Mouse (Mus musculus): ENCODE measurements around the gene Shc4.

The Shc4 gene

DNA sequence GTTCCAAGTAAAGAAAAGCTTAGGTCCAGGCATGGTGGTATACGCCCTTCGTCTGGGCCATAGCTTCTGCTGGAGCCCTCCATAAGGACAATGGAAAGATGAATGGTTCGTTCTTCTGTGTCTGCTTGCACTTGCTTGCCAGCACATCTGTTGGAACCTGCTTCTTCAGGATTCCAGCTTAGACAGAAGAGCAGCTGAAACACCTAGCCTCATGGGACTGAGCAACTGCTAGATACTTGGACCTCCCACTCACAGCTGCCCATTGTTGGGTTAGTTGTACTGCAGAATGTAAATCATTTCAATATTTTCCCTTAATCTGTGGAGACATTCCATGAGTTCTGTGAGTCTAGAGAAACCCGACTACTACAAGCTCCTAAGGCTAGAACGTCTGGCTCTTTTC is 73.9 kb downstream of the Shc4 start:
- no peak for DNase-seq (ENCODE audit: extremely low read depth, low read depth, low spot score)

DNA sequence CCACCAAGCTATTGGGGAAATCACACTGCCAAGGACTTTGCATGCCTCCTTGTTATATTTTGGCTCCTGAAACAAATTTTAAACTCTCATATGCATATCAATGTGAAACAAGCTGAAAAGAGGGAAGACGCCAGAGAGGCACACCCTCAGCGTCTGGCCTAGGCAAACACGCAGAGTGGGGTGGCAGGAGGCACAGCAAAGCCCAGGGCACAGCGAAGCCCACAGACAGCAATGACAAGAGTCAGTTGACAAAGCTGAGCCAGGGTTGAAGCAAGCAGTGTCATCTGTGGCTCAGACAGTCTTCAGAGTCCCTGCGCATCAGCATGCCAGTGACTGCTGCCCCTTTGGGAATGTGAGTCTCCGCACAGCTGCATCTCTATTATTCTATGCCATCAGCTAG is 79.0 kb downstream of the Shc4 start:
- DNase-seq (ENCODE audit: extremely low read depth, low read depth, low spot score): no peak

DNA sequence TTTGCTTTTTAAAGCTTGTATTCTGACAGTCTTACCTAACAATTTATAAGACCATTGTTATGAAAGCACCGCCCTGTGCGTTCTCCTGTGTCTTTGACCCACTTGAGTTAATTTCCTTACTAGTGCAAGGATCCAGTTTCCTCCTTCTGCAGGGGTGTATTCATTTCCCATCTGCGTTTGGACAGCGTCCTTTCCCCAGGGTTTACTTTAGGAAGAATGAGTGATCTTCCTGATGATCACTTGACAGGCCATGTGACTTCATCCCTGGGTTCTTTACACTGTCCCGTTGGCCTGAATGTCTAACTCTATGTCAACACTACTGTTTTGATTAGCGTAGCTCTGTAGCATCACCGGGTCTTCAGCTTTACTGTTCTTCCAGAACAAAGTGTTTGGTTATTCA is 86.6 kb downstream of the Shc4 start:
- no peak for DNase-seq (ENCODE audit: extremely low read depth, low read depth, low spot score)

DNA sequence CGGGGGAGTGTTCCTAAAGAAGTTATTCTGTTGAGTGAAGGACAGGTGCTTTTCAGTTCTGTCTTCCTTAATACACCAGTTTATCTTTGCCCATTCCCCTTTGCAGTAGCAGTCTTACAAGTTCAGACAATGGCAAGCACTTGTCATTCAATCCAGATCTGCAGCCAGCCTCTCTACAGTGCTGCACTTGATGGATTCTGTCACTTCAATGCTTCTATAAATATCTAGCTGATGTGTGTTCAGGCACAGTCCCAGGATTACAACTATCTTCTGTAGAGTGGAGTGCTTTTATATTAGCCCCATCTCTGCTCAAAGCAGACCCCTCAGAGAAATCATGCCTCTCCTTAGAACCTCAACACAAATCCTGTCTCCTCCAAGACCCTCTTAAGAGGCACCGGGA is 93.9 kb downstream of the Shc4 start:
- no peak for DNase-seq (ENCODE audit: extremely low read depth, low read depth, low spot score)

DNA sequence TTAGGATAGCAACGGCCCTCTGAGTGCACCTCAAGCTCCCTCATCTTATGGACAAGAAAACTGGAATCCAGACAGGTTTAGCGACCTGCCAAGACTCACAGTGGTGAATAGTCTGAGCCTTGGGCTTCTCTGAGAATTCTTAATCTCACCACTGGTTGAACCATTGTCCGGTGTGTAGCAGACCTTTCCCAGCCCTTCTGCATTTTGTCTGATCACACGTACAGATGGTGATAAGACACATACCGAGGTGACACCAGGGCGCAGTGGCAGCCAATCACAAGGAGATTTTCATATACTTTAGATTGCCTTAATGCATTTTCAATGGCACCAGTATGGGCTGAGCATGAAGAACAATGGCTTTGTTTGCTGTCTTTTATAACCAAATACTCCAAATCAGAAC is 95.5 kb downstream of the Shc4 start:
- no peak for DNase-seq (ENCODE audit: extremely low read depth, low read depth, low spot score)

DNA sequence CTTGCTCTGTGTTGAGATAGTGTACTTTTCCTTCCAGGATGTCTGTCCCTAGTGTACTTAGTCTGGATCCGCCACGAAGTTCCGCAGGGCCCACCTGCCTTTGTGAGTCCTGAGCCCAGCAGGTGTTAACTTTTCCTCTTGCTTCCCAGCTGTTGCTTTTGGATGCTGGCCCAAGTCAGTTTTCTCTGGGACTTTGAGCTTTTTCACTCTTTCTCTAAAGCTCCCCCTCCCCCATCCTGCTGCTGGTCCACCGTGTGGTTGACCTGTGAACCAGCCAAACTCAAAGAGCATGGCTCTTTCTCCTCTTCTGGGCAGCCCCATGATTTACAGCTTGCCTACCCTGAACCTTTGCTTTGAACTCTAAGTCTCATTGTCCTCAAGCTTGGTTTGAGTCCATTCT is 97.4 kb downstream of the Shc4 start:
- no peak for DNase-seq (ENCODE audit: extremely low read depth, low read depth, low spot score)

DNA sequence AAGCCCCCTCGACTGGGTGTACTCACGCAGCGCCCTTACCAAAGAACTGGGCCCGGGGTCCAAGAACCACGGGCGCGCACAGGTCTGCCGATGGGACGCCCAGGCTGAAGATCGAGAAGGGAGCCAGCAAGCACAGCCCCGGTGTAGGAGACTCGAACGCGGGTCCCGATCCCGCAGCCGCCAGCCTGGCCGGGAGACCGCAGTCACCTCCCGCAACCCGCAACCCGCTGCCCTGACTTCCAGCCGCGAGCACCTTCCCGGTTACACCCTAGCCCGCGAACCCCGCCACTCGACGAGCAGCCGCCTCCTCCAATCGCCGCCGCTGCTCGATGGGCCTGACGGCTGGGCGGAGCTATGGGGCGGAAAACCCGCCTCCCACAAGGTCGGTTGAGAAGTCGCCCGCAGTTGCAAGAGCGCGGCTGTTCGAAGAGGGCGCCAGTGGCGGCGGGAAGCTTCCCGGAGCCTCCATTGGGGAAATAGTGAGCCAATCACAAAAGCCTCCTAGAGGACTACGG is 99.1 kb downstream of the Shc4 start, which contains the start of gene Cep152:
Gene Cep152, minus strand, starts transcription at position 277 of the 515 bp plus-strand sequence.
- peak; percentile 51 for DNase-seq (ENCODE audit: extremely low read depth, low read depth, low spot score)

DNA sequence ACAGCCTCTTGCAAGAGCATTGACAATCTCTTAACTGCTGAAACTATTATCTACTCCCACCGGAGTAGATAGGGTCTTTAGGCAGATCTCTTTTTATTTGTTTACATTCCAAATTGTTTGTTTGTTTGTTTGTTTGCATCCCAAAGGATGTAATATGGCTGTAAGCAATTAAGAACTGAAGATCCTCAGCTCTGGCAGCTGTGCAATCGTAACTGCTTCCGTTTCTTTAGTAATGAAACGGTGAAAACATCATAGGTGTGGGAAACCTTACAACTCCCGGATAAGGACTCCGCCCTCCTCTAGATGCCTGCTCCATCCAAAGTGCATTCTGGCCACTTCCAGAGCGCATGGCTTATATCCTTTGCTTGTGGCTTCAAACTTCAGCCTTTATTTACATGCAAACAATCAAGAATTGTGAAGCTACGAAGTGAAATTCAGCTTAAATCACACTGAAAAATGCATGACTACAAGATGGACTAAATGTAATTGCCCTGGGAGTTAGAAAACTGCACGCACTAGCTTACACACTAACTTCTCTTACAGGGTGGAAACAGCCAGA is 99.7 kb downstream of the Shc4 start:
- no peak for DNase-seq (ENCODE audit: extremely low read depth, low read depth, low spot score)

DNA sequence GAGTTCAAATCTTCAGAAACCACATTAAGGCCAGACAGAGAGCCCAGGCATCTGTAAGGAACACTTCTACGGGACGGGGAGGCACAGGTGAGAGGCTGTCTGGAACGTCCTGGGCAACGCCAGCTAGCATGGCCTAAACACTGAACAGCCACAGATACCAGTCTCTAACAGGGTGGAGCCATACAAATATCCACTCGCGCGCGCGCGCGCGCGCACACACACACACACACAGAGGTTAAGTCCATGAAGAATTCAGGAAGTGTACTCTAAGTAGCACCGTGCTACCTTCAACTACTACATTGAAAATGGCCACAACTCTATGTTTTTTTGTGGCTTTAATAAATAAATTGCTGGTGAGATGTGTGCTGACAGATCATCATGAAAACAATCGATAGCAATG is 100.7 kb downstream of the Shc4 start:
- no peak for DNase-seq (ENCODE audit: extremely low read depth, low read depth, low spot score)

DNA sequence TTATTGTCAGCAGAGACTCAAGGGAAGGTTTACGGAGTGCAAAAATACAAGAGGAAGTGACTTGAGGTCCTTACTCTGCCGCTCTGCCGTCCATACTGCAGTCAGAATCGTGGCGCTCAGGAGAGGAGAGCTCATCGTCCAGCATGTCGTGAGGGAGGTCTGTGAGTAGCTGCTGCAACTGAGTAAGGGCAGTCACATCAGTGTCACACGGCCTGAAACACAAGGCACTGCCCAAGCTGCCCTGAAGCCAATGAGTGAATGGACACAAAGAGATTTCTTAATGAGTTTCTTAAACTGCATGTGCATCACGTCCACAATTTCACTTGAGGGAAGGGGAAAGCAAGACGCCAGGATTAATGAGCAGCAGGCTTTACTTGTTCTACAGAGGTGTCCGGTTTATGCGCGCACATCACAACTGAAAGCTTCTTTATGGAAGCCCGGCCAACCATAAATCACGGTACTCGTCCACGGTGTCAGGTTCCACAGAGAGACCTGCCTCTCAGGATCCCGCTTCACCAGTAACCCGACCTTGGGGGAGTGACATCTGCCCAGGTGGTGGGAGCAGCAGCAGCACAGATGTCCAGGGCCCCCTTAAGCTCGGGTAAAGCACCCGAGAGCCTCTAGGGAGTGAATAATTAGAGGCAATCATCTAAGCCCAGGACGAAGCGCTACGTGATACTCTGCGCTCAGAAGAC is 103.6 kb downstream of the Shc4 start:
- no peak for DNase-seq (ENCODE audit: extremely low read depth, low read depth, low spot score)

DNA sequence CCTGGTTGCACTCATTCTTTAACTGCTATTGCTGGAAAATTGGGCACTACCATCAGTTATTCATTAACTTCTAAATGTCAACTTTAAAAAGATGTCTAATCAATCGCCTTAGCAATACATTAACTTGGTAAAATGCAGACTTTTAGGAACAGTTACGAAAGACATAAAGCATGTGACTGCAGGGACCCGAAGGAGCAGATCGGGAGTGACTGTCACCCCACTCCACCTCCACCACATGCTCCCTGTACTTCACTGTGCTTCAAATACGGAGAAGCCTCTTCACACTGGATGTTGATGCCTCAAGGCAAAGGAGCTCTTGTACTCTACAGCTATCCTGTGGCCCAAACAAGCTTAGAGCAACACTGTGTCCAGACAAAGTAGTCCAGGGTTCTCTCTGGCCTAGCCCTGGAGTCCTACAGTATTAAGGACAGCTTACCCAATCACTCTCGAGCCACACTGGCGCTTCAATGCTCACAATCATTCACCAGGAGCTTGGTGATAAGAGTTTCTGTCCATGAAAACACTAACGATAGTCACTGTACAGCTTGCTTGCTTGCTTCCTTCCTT is 108.0 kb downstream of the Shc4 start:
- no peak for DNase-seq (ENCODE audit: extremely low read depth, low read depth, low spot score)

DNA sequence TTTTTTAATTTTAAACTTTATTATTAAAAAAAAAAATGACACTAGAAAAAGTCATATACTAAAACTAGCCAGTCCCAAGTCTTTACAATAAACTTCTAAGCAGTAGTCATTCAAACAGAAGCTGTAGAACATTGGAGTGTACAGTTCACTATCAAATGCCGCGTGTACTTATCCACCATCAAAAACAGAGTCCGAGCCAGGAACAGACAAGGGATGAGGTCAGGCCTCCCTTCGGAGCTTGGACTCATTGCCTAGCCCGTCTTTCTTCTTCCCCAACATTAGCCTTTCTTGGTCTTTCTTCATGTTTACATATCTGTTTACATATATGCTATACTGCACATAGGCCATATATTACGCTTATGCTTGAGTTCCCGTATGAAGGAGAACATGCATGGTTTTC is 108.5 kb downstream of the Shc4 start:
- DNase-seq (ENCODE audit: extremely low read depth, low read depth, low spot score): no peak

DNA sequence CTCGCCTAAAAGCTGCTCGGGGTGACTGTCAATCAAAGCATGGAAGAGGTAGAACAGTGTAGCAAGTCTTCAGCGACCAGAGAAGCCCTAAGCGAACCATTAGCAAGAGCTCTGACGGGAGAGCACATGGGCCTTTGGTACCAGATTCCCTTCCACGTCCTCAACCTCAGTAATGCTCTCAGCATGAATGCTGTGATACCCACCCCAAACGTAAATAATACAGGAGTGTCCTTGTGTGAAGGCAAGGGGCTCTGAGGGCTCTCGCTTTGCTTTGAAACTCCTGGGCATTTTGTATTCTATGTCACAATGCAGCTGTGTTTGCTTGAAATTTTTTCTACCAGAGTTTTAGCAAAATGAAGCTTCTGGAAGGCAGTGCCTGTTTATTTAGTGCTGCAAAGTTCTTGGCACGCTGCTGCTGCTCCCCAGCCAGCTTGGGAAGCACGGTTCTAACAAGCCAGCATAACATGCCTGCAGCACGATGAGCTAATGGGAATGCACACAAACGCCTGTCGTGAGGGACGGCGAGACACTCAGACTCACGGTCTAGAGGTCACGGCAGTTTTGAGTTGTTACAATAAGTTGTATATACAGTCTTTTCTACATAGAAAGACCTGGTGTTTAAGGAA is 117.6 kb downstream of the Shc4 start:
- DNase-seq (ENCODE audit: extremely low read depth, low read depth, low spot score): no peak

DNA sequence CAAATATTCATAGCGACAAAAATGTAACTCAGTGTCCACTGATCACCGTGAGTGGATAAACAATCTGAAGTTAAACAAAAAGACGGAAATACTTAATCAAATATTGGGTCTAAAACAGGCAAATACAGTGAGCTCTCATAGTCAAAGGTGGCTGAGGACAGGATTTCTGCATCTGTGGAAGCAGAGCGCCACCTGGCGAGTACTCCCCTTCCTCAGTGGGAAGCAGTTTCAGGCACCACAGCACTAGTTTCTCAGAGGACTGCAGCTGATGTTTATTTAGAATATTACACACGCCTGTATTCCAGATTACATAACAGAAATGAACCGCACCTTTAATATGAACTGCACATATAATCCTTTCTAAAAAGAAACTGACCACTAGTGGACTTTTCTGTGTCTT is 119.3 kb downstream of the Shc4 start:
- DNase-seq (ENCODE audit: extremely low read depth, low read depth, low spot score): no peak

DNA sequence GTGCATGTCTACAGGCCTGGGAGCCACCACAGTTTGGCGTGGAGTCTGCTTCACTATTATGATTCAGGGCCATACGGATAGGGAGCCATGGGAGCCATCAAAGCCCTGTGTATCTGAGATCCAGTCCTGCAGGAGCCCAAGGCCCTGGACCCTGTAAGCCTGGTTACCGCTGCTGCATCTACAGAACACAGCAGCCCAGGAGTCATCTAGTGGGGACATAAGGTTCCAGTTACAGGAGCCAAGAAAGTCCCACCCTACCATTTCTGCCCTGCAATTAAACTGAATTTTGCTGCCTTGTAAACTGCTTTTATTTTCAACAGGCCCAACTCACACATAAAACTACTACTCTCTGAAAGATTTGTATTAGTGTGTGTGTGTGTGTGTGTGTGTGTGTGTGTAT is 121.0 kb downstream of the Shc4 start:
- no peak for DNase-seq (ENCODE audit: extremely low read depth, low read depth, low spot score)

DNA sequence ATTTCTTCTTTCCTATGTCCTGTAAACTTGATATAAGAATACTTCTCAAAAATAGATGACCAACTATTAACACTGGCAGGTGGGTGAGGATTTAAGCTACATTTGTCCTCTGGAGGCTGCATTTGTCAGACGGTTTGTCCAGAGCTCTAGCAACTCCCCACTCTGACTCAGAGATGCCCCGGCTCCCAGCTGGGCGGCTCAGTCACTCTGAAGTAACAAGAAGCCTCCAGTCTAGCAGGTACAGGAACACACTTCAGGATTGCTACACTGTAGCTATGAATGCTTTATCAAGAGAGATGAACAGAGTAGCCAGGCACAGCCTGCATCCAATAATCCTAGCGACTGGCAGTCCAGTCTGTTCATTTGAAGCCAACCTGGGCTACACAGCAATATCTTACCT is 125.0 kb downstream of the Shc4 start:
- DNase-seq (ENCODE audit: extremely low read depth, low read depth, low spot score): no peak

DNA sequence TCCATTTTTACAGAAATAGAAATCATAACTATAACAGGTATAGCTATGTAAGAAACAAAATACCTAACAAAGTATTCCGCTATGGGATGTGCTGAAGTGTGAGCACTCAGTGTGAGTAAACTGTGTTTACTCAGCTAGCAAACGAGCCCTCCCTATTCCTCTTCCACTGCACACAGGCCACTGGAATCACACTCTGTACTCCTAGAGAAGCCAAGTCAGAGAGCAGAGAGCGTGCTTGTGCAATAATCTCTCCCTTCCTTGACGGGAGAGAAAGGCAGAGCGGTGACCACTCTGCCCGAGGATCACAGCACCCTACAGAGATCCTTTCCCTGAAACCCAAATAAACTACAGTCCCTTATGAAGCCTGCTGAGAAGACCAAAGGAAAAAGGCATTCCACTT is 125.7 kb downstream of the Shc4 start:
- DNase-seq (ENCODE audit: extremely low read depth, low read depth, low spot score): no peak

DNA sequence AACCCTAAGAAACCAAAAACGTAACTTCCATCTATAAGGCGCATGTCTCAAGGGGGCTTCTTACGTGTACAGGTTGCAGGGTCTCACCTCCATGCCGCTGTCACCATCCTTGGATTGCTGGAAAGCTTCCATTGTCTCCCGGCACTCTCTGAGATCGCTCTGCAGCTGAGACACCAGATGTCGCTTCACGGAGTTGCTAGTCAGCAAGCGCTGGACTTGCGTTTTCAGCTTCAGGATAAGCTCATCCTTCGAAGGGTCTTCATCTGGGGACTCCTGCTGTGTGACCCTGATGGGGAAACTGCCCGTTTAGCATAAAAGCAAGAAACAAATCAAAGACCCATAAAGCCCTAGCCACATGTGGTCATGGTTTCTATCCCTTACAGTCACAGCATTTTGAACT is 129.2 kb downstream of the Shc4 start:
- DNase-seq (ENCODE audit: extremely low read depth, low read depth, low spot score): no peak

DNA sequence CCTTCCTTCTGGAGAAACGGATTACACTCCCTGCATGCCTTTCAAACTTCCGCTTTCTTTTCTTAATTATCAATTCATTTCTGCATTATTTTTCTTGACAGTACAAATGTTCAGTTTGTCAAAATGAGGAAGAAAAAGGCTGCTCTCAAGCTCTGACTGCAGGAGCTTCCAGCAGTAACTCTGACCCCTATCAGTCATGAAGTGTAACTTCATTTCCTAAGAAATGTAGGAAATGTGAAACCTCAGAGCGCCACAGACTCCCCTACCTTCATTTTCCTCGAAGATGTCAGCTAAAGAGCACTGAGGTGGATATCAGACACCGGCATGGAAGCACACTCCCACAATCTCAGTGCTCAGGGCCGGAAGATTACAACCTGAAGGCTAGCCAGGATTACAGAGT is 129.9 kb downstream of the Shc4 start:
- DNase-seq (ENCODE audit: extremely low read depth, low read depth, low spot score): no peak

DNA sequence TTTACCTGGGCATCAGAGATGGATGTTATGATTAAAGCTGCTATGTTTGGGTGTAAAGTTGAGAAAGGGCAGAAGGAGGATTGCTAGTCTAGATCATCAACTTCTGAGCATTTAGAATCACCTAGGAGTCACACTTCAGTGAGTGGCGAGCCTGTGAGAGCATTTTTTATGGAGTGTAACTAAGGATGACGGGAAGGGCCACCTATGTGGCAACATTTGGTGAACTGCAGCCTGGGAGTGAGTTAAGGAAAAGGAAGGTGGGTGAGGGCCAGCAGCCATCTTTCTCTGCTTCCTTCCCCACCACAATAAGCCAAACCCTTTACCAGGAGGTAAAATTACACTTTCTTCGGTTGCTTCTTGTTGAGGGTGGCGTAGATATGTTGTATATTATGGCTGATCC is 132.1 kb downstream of the Shc4 start:
- no peak for DNase-seq (ENCODE audit: extremely low read depth, low read depth, low spot score)

DNA sequence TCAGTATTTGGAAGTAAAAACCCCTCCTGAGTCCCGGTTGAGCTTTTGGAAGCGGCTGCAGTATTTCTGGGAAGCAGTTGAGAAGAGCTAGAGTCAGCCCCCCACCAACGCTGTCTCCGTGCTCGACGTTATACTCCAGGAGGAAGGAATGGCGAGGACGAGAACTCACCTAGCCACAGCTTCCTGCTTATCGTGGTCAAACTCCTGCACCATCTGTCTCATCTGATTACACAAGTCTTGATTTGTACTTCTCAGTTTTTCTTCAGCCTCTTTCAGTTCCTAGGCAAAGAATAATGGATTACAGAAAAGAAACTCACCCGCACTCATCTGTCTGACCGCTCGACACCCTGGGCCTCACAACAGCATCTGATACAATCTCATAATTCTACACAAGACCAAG is 134.7 kb downstream of the Shc4 start:
- DNase-seq (ENCODE audit: extremely low read depth, low read depth, low spot score): no peak

DNA sequence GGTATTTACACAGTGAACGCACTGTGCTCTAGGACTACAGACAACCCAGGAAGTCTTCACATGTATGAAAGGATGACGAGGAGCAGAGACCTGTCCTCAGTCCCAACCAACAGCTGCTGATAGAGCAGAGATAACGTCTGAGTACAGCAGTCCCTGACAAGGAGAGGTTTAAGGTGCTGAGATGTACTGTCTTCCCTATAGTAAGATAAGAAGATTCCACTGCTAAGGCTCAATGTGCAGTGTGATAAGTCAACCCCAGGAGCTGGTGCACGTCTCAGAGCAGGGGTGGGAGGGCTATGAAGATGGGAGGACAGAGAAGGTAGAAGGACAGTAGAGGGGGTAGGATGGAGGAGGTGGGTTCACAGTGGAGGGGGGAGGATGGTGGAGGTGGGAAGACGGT is 142.9 kb downstream of the Shc4 start:
- DNase-seq (ENCODE audit: extremely low read depth, low read depth, low spot score): no peak
